Mouse (Mus musculus) c-Kit-positive CD71-positive TER-119-positive erythroid progenitor cells, embryonic 14.5 days (primary cell): ENCODE measurements around the gene Hrk.

Source experiments
- DNase-seq: peaks from one replicate; pipeline ENCODE4 v3.0.0-alpha.2; 2013; ENCODE audit warnings: low spot score

Gene Hrk

DNA sequence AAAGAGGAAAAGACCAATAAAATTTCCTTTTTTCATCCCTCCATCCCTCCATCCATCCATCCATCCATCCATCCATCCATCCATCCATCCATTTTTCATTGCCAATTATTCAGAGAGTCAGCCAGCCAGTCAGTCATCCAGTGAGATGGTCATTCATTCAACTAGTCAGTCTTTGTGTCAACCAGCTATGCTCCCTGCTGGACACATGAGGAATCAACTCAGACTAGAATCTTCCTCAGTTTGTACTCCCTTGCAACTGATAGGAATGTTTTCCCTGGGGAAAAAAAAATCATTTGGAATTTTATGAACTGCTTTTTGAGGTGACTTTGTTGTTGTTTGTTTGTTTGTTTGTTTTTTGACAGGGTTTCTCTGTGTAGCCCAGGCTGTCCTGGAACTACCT is 1.0 kb downstream of the Hrk start:
- DNase-seq: no peak

- no peak for DNase-seq
Measured at GRCm38 (mm10) chr5:118167561-118167995, 3.1 kb downstream of the Hrk start.

- no peak for DNase-seq
Measured at GRCm38 (mm10) chr5:118169222-118170221, 5.1 kb downstream of the Hrk start.

DNA sequence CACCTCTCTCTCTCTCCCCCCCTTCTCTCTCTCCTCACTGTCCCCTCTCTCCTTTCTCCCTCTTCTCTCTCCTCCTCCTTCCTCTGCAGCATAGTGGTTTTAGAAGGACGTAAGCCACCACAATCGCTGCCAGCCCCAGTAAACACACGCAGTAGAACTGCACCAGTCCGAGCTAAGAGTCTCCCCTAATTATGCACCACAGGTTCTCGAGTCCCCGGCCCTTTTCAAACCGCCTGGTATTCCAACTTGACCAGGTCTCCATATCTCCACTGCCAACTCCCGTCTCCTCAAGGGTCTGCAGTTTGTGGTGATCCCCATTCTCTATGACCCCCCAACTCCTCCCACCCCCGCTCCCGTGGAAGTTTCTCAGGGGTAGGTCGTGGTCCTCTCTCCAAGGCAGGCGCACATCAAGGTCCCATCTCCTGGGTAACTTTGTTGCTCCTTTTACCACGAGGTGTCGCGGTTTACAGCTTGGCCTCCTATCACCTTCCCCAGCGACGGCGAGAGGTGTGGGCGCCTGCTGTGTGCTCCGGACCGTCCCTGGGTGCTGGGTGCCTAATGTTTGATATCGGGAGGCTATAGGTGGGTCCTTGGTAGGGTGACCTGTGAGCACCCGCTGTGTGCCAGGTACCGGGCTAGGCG is 6.6 kb downstream of the Hrk start:
- DNase-seq: no peak

GRCm38 (mm10) chr5:118171665-118172064 is 7.2 kb downstream of the Hrk start:
- DNase-seq: no peak

DNA sequence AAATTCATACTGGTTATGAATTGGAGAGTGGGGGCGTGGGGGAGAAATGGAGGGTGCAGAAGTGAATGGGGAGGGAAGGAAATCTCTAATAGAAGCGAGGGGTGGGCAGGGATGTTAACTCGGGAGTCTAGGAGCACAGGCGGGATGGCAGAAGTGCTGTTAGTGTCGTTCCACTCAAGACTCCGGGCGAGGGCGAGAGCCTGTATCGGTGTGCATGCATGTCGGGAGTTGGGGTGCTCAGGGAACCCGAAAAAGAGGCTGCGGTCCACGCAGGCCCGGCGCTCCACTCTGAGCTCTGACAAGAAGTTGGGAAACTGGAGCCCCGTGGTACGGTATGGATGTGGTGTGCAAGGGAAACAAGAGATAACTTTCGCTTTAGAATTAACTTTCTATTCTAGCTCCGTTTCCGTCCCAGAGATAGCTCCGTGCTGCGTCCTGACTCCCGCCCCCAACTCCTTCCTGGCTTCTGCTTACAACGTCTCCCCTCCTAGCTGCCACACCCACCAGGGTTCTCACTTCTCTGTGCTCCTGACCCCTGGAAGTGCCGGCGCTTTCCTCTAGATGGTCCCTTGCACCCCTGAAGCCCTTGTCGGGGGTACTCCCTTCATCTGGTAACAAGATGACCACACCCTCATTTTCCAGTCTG is 7.8 kb downstream of the Hrk start:
- no peak for DNase-seq

DNA sequence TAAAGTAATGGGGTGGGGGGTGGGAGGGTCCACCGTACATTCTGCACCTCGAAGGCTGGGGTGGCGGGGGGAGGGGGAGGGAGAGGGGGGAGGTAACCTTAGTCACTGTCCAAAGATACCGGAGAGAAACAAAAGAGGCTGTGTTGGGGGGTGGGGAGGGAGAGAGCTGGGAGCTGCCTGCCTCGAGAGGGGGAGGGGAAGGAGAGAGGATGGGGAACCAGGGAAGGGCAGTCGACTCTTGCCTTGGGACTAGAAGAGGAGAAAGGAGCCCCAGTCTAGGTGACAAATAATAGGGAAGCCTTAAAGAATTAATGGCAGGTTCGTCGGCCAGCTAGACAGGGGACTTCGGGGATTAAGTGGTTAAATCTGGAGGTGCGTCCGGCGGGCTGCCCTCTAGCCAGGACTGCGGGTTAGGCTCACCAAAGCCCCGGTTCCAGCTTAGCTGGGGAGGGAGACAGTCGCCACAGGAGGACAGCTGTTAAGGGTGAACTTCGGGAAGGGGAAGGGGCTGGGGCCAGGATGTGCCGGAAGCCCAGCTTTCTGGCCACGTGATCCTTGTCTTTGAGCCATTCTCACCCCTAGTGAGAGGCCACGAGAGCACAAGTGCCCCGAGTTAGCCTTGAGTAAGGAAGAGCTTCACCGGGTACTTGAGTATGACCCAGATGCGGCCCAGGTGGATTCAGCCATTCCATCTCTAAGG is 10.0 kb downstream of the Hrk start:
- no peak for DNase-seq

GRCm38 (mm10) chr5:118175137-118175536 is 10.7 kb downstream of the Hrk start:
- DNase-seq: no peak

DNA sequence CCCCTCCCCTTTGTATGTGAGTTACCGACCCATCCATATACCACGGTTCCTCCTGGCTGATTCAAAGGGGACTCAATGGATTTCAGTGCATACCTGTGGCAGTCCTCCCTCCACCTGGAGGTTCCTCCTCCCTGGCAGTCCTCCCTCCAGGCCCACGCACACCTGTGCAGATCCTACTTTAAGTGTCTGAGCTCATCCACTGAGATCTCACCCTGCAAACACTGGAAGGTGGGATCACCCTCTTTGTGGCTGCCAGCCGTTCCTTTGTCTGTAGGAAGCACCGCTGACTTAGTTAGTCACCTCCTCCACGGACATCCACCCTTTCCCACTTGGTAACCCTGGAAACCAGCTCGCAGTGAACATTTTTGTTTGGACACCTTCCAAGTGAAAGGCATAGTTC is 13.2 kb downstream of the Hrk start:
- DNase-seq: no peak

DNA sequence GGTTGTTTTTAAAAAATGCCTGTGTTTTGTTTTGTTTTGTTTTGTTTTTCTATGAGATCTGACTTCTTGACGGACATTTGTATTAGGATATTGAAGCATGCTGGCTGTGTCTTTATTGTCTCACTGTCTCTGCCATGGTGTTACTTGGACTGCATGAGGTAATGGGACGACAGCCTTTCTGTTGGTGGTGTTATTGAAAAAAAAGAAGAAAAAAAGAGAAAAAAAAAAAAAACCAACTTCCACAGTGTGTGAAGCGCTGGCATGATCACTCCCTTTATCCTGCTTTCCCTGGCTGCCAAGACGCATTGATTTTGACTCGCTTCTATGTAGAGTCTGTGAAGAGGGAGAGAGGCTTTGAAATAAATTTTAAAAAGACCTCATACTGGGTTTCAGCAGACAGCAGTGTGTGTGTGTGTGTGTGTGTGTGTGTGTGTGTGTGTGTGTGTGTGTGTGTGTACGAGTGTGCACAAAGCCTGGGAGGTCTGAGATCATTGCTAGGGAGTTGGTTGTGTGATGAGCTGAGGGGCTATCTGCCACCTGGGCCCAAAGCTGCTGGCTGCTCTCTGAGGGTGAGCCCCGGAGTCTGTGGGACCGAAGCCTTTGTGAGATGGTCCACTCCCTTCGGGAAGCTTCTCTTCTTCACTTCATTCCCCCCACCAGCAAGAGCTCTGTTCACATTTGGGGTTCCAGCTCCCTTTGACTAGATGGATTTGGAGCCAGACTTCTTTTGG is 22.6 kb downstream of the Hrk start:
- no peak for DNase-seq

- DNase-seq: no peak
Measured at GRCm38 (mm10) chr5:118188356-118188755, 23.9 kb downstream of the Hrk start.

DNA sequence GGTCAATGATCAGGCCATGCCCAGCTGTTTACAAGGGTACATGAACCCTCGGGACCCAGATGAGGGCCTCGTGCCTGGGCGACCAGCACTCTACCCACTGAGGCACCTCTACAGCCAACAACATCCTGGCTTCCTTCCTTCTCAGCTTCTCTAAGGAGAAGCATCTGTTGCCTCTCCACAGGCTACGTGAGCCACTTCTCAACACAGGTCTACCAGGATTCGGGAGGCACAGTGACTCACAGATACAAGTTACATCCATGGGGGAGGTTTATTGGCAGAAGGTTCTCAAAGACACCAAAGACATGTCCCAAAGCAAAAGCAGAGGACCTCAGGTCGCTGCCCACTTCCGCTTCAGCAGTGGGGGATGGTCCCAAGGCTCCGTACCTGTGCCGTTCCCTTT is 26.0 kb downstream of the Hrk start:
- DNase-seq: no peak

- no peak for DNase-seq
Measured at GRCm38 (mm10) chr5:118192221-118192620, 27.8 kb downstream of the Hrk start.

DNA sequence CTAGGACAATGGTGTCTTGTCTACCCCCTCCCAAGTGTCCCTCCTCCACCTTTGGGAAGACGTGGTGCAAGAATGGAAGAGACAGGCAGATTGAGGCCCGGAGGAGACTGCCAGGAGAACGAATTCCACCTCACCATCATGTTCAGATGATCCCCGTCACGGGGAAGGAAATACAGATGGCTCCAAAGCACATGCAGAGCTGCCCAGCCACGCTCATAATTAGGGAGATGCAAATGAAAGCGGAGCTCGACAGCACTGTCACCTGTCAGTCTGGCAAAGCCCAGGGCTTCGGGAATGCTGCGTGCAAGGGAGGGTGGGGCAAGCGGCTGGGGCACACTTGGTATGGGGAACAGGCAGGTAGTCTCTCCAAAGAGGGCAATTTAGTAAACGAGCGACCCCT is 33.0 kb downstream of the Hrk start:
- no peak for DNase-seq

GRCm38 (mm10) chr5:118199670-118200069 is 35.2 kb downstream of the Hrk start:
- DNase-seq: no peak

DNA sequence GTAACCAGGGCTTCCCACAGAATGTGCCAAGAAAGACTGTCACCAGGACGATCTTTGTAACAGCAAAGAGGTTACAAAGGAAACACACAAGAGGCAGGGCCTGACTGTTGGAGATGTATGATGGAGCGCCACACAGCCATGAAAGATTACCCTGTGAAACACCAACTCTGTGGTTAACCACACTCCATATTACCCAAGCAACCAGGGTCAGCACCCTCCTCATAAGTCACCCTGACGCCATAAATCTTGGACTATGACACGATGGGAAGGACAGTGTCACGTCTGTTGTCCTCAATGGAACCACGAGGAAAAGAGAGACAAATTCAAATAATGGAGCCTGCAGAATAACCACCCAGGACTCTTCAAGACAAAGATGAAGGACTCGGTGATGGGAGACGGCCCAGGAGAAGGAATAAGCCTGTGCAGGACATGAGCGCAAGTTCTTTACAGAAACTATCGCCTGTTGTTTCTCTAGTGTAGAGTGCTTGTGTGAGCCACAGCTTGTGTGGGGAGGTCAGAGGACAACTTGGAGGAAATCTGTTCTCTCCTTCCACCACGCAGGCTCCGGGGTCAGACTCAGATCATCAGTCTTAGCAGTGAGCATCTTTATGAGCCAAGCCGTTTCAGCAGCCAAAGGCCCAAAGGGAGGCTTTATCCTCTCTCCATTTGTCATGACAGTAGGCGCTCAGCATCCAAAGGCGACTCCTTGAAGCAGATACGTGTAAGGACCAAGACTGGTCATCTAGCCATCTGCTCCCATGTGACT is 40.4 kb downstream of the Hrk start:
- no peak for DNase-seq

- no peak for DNase-seq
Measured at GRCm38 (mm10) chr5:118205852-118206251, 41.4 kb downstream of the Hrk start.

DNA sequence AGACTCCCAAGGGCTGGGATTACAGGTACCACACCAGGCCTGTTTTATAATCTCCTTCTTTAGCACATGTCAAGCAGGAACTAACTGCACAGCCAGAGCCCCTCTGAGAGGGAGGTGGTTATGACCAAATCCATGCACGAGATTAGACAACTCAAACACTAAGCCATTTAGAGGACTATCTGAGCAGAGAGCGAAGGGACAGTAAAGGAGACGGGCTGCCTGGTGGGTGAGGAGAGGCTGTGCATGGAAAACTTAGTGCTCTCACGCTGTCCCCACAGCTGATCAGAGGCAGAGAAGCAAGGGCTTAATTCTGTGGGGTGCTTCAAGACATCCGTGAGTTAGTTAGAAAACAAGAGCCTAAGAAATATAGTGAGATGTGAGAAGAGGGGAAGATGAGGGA is 49.6 kb downstream of the Hrk start:
- DNase-seq: no peak

DNA sequence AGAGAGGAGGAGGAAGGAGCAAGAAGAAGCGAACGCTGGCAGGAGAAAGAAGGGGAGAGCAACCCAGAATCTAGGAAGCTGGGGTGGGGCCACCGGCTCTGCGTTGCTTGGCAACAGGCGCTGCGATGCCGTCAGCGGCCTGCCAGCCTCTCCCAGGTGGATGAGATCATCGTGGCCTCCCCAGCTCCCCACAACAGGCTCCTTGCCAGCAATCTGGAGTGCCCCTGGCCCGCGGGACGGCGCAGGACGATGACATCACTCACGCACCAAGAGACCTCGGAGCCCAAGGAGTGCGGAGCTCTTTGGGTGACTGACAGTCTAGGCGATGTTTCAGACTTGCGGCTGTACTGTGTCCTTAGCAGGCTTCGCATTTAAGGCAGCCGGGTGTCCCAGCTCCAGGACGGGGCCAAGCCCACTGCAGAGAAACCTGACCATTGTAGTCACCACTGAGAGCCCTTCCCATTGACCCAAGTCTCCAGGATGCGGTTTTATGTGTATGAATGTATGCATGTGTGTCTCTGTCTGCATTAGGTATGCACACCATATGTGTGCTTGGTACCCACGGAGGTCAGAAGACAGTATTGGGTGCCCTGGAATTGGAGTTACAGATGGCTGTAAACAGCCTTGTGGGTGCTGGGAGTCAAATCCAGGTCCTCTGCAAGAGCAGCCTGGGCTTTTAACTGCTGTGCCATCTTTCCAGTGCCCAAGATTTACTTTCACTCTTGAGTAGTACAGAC is 50.1 kb downstream of the Hrk start:
- DNase-seq: no peak

DNA sequence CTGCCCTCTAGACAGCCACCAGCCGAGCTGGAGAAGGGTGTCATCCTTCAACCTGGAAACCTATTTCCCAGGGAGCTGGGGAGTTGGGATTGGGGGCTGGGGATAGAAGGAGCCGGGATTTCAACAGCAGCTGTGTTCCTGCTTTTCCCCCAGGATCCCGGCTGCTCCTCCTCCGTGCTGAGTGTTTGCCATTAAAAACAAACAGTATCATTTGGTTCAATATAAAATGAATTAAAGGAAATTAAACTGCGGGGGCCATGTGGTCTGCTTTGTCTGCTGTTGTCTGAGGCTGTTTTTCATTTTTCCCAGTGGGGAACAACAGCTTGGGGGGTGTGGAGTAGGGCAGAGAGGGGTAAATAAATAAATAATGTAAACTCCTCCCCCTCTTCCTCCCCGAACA is 53.0 kb downstream of the Hrk start:
- no peak for DNase-seq
